Mouse (Mus musculus): Measurements from ENCODE around the gene Cinp.

DNA sequence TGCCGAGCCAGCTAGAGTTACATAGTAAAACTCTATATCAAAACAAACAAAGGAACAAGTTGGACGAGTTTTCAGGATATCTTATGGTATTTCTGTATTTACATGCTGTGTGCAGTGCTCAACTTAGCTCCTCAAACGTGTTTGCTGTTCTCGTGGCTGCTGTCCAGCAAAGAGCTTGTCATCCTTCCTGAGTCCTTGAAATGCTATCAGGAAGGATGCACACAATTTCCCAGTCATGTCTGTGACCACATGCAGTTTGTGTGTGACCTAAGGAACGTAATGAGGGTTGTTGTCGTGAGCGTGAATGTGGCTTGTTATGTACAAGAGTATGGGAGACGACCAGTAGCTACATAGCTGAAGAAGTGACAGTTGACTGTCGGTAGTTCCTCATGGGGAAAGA lies 26.8 kb upstream of the Cinp start:
- TF ChIP-seq GATA1 (IDR thresholded peaks at IDR 0.05; ENCODE audit: low read length) (no peak), TAL1 (IDR thresholded peaks at IDR 0.05; ENCODE audit: low read length) (no peak)
